Mouse (Mus musculus): ENCODE results near the gene Nlgn2.

- no peak for TF ChIP-seq CTCF (IDR thresholded peaks at IDR 0.05; ENCODE audit: insufficient read depth, low read length)
- TF ChIP-seq POLR2A (IDR thresholded peaks at IDR 0.05; ENCODE audit: borderline replicate concordance, extremely low read depth, low read depth, low read length): no peak
These were observed 17.1 kb upstream of the Nlgn2 start for GRCm38 (mm10) chr11:69854680-69855079.

All from lung, adult 2 months (tissue).